Mouse (Mus musculus): Measurements from ENCODE around the gene Ypel4.

Gene Ypel4

DNA sequence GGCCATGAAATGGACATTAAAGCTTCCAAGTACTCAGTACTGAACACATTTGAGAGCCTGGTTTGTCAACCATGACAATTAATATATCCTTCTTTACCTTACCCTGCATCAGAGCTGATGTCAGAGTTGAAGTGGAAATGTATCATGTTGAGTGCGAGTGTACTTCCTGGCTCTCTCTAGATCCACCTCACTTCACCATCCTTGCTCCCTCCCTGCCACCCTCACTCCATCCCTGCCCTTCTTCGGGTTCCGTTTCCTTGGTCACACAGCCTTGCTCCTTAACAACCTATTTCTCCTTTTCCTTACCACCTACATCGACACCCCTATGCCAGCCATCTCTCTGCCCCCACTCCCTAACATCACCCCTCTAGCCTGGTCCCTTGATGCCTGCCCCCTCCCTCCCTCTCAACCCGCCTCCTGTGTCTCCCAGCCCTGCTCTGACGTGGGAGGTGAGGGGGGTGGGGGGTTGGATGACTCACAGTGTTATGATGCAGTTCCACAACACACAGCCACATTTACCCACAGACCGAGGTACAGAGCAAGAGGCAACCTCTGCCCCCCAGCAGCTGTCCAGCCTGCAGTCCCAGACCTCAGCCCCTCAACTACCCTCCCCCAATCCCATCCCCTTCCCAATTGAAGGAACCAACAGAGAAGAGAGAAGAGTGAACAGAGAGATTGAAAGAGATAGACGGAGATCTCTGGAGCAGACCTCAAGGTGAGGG, at the start of gene Ypel4:
Ypel4 (plus strand) TSS at position 480 of the 722 bp plus-strand sequence.
- no peak for DNase-seq (ENCODE audit: low spot score)

GRCm38 (mm10) chr2:84688080-84688844, 45.6 kb upstream of the Ypel4 start:
- DNase-seq (ENCODE audit: low spot score): no peak

GRCm38 (mm10) chr2:84690050-84690449, 43.8 kb upstream of the Ypel4 start:
- no peak for DNase-seq (ENCODE audit: low spot score)

GRCm38 (mm10) chr2:84695007-84695695, 38.7 kb upstream of the Ypel4 start:
- DNase-seq (ENCODE audit: low spot score): no peak

DNA sequence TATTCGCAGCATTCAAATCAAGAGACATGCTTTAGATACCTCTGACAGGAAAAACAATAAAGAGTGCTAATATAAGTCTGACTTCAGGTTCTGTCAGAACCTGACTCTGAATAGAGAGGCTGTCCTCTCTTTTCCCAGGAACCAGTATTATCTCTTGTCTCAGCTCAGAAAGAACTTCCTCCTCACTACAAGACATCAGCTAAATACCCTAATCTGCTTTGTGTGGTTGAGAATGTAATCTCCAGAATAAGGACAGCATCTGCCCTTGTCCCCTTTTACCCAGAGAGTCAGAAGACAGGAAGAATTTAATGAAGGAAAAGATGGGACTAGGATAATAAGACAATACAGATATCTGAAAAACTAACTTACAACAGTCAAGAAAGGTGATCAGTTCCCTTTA, 30.4 kb upstream of the Ypel4 start:
- no peak for DNase-seq (ENCODE audit: low spot score)

GRCm38 (mm10) chr2:84704329-84704728, 29.5 kb upstream of the Ypel4 start:
- DNase-seq (ENCODE audit: low spot score): no peak

DNA sequence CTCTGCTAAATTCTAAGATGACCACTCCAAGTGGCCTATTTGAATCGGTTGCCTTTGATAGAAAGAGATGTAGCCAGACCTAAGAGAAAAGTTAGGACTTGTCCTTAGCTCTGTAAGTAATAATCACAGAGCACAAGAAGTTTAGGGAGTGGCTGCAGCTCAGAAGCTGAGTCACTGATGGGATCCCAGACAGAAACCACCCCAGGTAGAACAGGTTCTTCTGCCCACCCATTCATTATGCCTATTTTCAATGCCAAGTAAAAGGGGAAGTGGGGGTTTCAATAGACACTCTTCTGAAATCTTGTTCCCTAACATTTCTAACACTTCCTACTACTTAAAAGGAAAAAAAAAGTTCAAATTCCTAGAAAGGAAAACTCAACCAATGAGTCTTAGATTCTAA, 28.6 kb upstream of the Ypel4 start:
- no peak for DNase-seq (ENCODE audit: low spot score)

DNA sequence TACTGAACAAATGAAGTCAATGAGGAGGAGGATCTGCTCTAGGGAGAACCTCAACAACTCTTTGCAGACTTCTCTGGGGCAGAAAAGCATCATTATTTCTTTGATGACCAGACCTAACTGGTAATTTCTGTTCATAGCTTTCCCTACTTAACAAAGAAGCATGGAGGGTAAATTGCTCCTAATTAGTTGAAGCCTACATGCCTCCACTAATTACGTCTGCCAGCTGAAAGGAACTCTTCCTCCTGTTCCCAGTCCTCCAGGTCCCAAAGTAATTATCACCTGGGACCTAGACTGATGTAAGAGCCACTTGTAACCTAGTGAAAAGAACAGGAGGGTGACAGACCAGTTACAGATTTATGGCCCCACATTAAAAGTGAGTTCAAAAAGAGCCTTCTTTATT, 26.3 kb upstream of the Ypel4 start:
- DNase-seq (ENCODE audit: low spot score): no peak

DNA sequence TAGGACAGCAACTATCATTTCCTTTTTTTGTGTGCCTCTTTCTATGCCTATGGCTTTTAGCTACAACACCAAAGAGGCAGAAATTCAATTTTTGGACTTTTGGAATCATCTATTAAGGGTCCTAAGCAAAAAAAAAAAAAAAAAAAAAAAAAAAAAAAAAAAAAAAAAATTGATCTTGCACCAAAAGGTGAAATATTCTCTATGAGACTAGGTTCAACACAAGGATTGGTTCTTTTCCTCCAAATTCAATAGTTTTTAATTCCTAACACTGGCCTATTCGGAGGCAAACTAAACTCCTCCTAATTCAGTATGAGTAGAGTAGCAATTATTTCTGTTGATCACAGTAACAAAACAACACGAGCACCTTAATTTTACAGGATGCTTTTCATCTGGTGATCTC, 22.0 kb upstream of the Ypel4 start:
- no peak for DNase-seq (ENCODE audit: low spot score)

- no peak for DNase-seq (ENCODE audit: low spot score)
Measured at GRCm38 (mm10) chr2:84714422-84714810, 19.4 kb upstream of the Ypel4 start.

DNA sequence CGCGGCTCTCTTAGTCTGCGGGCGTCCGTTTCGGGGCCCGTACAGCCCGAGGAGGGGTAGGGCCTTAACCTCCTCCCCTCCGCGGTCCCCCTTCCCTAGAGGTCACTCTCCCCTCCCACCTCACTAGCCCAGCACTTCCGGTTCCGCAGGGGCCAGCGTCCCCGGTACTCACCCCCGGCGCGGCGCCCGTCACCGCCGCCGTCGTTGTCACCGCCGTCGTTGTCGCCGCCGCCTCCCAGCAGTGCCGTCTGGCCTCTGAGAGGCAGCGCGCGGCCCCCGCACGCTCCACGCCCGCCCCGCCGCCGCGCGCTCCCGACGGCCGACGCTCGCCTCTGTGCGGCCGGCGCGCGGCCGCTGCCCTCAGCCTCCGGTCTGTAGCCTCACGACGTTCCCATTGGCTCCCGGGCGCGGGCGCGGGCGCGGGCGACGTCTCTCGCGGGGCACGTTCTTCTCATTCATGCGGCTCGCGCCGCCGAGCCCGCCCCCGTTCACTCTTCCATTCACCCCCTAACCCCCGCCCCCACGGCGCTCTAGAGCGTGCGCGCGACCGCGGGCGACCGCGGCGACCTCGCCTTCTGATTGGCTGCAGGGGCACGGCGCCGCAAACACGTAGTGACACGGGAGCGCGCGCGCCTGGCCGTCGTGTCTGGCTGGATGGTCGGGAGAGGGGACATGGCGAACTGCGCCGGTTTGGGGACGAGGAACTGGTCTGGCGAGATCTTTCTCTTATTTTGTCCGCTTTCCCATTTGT, 18.9 kb upstream of the Ypel4 start, which contains the start of gene Zdhhc5:
Zdhhc5 (minus strand) TSS at position 370 of the 751 bp plus-strand sequence.
- peak; percentile 98 for DNase-seq (ENCODE audit: low spot score)

- DNase-seq (ENCODE audit: low spot score): peak; percentile 50
Measured at GRCm38 (mm10) chr2:84715562-84716361, 18.1 kb upstream of the Ypel4 start.

- DNase-seq (ENCODE audit: low spot score): no peak
Measured at GRCm38 (mm10) chr2:84716423-84717355, 17.2 kb upstream of the Ypel4 start.

- DNase-seq (ENCODE audit: low spot score): no peak
Measured at GRCm38 (mm10) chr2:84717357-84717756, 16.5 kb upstream of the Ypel4 start.

DNA sequence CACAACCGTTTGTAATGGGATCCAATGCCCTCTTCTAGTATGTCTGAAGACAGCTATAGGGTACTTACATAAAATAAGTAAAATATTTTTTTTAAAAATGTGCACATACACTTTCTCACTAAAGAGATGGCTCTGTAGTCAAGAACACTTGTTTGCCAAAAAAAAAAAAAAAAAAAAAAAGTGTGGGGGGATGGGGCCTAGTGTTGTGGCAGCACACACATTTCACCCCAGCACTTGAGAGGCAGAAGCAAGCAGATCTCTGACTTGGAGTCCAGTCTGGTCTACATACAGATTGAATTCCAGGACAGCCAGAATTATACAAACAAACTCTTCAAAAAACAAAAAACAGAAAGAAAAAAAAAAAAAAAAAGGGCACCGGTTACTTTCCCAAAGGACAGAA, 13.1 kb upstream of the Ypel4 start:
- no peak for DNase-seq (ENCODE audit: low spot score)

GRCm38 (mm10) chr2:84721182-84721581, 12.7 kb upstream of the Ypel4 start:
- no peak for DNase-seq (ENCODE audit: low spot score)

GRCm38 (mm10) chr2:84723856-84724255, 10.0 kb upstream of the Ypel4 start:
- DNase-seq (ENCODE audit: low spot score): no peak

DNA sequence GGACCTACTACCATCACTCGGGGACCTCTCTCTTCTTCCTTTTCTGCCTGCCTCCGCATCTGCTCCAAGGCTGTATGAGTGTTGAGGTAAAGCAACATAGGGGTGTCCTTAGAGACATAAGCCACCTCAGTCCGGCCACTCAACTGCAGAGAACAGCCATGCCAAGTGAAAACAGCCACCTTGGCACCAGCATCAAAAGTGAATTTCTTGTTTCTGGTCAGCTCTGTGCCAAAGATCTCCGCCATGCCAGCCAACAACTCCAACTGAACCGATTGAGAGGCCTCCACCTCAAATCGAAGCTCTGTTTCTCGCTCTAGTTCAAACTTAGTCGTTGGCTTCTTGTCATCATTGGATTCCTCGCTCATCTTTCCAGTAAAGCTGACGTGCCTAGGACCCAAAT, 8.1 kb upstream of the Ypel4 start:
- no peak for DNase-seq (ENCODE audit: low spot score)

GRCm38 (mm10) chr2:84726716-84727115, 7.1 kb upstream of the Ypel4 start:
- no peak for DNase-seq (ENCODE audit: low spot score)

- peak; percentile 90 for DNase-seq (ENCODE audit: low spot score)
Measured at GRCm38 (mm10) chr2:84727172-84727858, 6.5 kb upstream of the Ypel4 start, which contains the start of gene Clp1. TSS of gene Clp1 (minus strand) at chr2:84727350.

Measured in urinary bladder, postnatal 25 days (tissue).